Mouse (Mus musculus) limb, embryonic 14.5 days (tissue): ENCODE measurements around the gene Trim12c. TPM values are rescaled to one million over a fixed set of nuclear protein-coding genes. Genes with fewer than 3 reads are reported as not detected.
"Not testable (repeated sequence)": the region's sequence is repeated elsewhere in the genome, so short reads cannot be mapped to it uniquely, and the experiment has no call there.

ENCODE experiments used
- ATAC-seq: fragments of 200-750 bp; cut with Nextera tagmentation; 2 replicates; pipeline ENCODE4 v1.8.0; 2017; ENCODE audit warnings: low read depth, moderate number of reproducible peaks, moderate TSS enrichment; ENCODE audit not compliant: low FRiP score
- DNase-seq: peaks from one replicate; pipeline ENCODE4 v3.0.0-alpha.2; 2015; ENCODE audit warnings: low spot score
- H3K27ac ChIP-seq: fragments of 300-500 bp; sonication (generic); replicated peaks from 2 replicates; pipeline ENCODE4 v1.5.1; 2014; ENCODE audit warnings: low read depth, mild to moderate bottlenecking, low read length, moderate library complexity, mixed read lengths
- H3K27me3 ChIP-seq: fragments of 300-500 bp; sonication (generic); 2 replicates; pipeline ENCODE4 v1.6.1; 2014; ENCODE audit warnings: low read length, mixed read lengths; ENCODE audit not compliant: control insufficient read depth, insufficient read depth
- H3K36me3 ChIP-seq: fragments of 300-500 bp; sonication (generic); 2 replicates; pipeline ENCODE4 v1.6.1; 2014; ENCODE audit warnings: mild to moderate bottlenecking, low read length, moderate library complexity, mixed read lengths; ENCODE audit not compliant: control insufficient read depth, insufficient read depth
- H3K4me1 ChIP-seq: fragments of 300-500 bp; sonication (generic); 2 replicates; pipeline ENCODE4 v1.6.1; 2014; ENCODE audit warnings: antibody characterized with exemption, low read length, mixed read lengths; ENCODE audit not compliant: control insufficient read depth, insufficient read depth
- H3K4me2 ChIP-seq: fragments of 300-500 bp; sonication (generic); replicated peaks from 2 replicates; pipeline ENCODE4 v1.6.1; 2014; ENCODE audit warnings: low read depth, mild to moderate bottlenecking, low read length, moderate library complexity; ENCODE audit not compliant: severe bottlenecking
- H3K4me3 ChIP-seq: fragments of 300-500 bp; sonication (generic); replicated peaks from 2 replicates; pipeline ENCODE4 v1.5.1; 2014; ENCODE audit warnings: low read length
- H3K9ac ChIP-seq: fragments of 300-500 bp; sonication (generic); 2 replicates; pipeline ENCODE4 v1.6.1; 2014; ENCODE audit warnings: mild to moderate bottlenecking, low read depth, low read length, moderate library complexity; ENCODE audit not compliant: severe bottlenecking
- H3K9me3 ChIP-seq: fragments of 300-500 bp; sonication (generic); 2 replicates; pipeline ENCODE4 v1.6.1; 2016; ENCODE audit warnings: low read length; ENCODE audit not compliant: control insufficient read depth
- POLR2A ChIP-seq: fragments of 200-500 bp; IDR thresholded peaks from 2 replicates; pipeline ENCODE4 v1.8.0; 2012; ENCODE audit warnings: inconsistent platforms, mild to moderate bottlenecking, moderate library complexity, borderline replicate concordance; ENCODE audit not compliant: insufficient read depth, insufficient read length; ENCODE audit errors: extremely low read depth
- WGBS: fragments of 180-500 bp; shearing (Covaris S2); extraction: QIAGEN DNeasy Blood & Tissue Kit; methylation state at CpG from one replicate; pipeline ENCODE4 v1.1.7; 2014; 5-methylcytosine and 5-hydroxymethylcytosine counted together
- polyA plus RNA-seq, 2 experiments: library from polyadenylated mRNA; depleted of rRNA in 1 of 2; stranded (reverse) in 1 of 2; unstranded in 1 of 2; fragments of >200 nt; fragmentation: Nextera tagmentation in 1 of 2; extraction: Ambion mirVana in 1 of 2; gene quantifications; 2 replicates each; pipeline versions ENCODE4 v1.2.1 to v1.2.3; 2012 to 2014

Gene Trim12c
- polyA plus RNA-seq, 2 experiments, result 1.7 to 4.4 TPM

GRCm38 (mm10) chr7:104366339-104366738, 13.2 kb upstream of the Trim12c start:
- no peaks in the 10 kb centered on the region for H3K36me3 ChIP-seq
- DNase-seq (no peak), ATAC-seq (no peak)
- TF ChIP-seq POLR2A, result no peak
- no peaks in the 10 kb centered on the region for H3K4me1 ChIP-seq
- no peaks in the 10 kb centered on the region for H3K9me3 ChIP-seq
- no peak overlapping the region for H3K4me3 ChIP-seq
- no peaks in the 10 kb centered on the region for H3K27me3 ChIP-seq
- no peak overlapping the region for H3K9ac ChIP-seq
- no peak overlapping the region for H3K27ac ChIP-seq
- no peak overlapping the region for H3K4me2 ChIP-seq

DNA sequence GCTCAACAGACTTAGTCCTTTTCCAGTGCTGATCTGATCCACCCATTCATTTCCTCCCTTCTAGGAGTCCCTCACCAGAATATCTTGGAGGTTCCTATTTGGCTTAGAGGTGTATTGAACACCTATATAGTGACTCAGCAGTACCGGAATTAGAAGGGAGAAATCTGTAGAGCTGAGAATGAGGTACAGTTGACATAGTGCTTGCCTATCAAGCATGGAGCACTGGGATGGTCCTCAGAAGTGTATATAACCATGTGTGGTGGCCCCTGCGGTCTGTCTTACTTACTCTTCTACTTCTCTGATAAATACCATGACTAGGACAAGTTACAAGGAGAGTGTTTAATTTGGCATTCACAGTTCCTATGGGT, 422 bp upstream of the Trim12c start:
- Histone ChIP-seq H3K4me3 (peak overlapping the region; percentile 34; the same call in 1 of the 2 replicates), H3K36me3 (no peaks in the 10 kb centered on the region), H3K27me3 (no peaks in the 10 kb centered on the region), H3K4me1 (no peaks in the 10 kb centered on the region), H3K4me2 (no peak overlapping the region; the same call in 1 of the 2 replicates), H3K9ac (0 out of 2 replicates have a peak overlapping the region, but pooled peaks have one; percentile 8), H3K9me3 (no peaks in the 10 kb centered on the region), H3K27ac (no peak overlapping the region)
- DNase-seq, result no peak
- WGBS, result 59% methylated on average over 2 of the region's 2 CpGs
- no peak for TF ChIP-seq POLR2A
- no peak for ATAC-seq

DNA sequence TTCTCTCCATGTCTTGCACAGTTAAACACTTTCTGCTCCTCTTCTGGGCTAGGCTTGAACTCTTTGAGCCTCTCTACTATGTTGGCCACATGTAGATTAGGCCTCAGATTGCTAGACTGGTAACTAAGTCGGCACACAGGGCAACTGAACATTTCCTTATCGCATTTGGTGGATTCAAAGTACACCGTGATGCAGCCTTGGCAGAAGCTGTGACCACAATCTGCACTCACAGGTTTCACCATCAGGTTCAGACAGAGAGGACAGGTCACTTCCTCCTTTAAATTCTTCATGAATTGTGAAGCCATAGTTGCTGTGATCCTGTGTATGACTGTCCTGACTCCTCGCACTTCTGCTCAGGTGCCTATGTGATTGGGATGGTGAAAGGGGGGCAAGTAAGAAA, 5.1 kb downstream of the Trim12c start:
- DNase-seq, H3K9me3 ChIP-seq, H3K27me3 ChIP-seq, H3K4me2 ChIP-seq, H3K36me3 ChIP-seq, H3K27ac ChIP-seq, H3K4me1 ChIP-seq, H3K4me3 ChIP-seq, H3K9ac ChIP-seq, ATAC-seq: not testable (repeated sequence)
- WGBS, result 90% methylated on average over 4 of the region's 4 CpGs

DNA sequence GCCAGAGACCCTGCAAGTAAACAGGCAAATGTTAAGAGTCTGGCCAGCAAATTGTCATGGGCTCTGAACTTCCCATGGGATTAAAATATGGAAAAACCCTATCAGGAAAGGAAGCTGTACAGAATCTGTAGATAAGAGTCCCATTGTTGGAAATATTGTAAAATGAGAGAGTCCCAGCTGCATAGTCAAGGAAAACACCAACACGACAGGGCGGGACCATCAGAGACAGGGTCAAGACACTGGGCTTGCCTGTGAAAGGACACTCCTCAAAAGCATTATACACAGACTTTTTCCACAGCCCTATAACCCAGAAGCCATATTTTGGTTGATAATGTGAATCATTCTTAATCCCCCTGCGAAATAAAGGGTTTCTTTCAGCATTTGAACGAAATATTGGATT, 12.4 kb downstream of the Trim12c start:
- not testable (repeated sequence) for H3K27ac ChIP-seq, H3K9me3 ChIP-seq, H3K4me2 ChIP-seq, DNase-seq, H3K27me3 ChIP-seq, H3K4me3 ChIP-seq, H3K4me1 ChIP-seq, ATAC-seq, H3K36me3 ChIP-seq, H3K9ac ChIP-seq
- 84% methylated on average over 2 of the region's 4 CpGs for WGBS

GRCm38 (mm10) chr7:104335547-104335946, 17.6 kb downstream of the Trim12c start:
- not testable (repeated sequence) for H3K4me1 ChIP-seq, H3K9ac ChIP-seq, H3K9me3 ChIP-seq, H3K36me3 ChIP-seq, H3K4me2 ChIP-seq, H3K27ac ChIP-seq, DNase-seq, H3K4me3 ChIP-seq, H3K27me3 ChIP-seq, ATAC-seq
- whole genome bisulfite sequencing, result 69% methylated on average over 3 of the region's 3 CpGs

DNA sequence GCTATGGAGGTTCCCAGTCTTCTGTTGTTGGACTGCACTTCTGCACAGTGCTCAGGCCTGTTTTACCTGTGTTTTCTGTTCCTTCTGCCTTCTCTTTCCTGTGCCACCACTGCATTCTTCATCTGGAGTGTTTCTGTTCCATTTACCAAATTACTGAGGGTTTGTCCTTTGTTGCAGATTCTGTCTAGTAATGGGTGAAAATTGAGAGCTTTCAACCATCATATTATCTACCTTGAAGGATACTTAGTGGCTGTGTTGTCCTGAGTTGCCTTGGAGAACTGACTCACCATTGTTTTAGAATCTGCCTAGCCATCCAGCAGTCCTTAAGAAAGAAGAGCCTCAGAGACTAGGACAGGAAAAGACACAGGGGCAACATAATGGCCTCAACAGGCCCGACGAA, 24.0 kb downstream of the Trim12c start, which contains the start of gene Trim34b:
Gene Trim34b (plus strand): TSS at position 301 of the 400 bp plus-strand sequence.
- H3K36me3 ChIP-seq, ATAC-seq, H3K4me1 ChIP-seq, H3K9ac ChIP-seq, H3K4me2 ChIP-seq, DNase-seq, H3K9me3 ChIP-seq, H3K27me3 ChIP-seq, H3K4me3 ChIP-seq, H3K27ac ChIP-seq: not testable (repeated sequence)
- 100% methylated on average over 2 of the region's 2 CpGs for WGBS
